Mouse (Mus musculus): ENCODE measurements around the gene Cmklr1.

Cmklr1 gene

DNA sequence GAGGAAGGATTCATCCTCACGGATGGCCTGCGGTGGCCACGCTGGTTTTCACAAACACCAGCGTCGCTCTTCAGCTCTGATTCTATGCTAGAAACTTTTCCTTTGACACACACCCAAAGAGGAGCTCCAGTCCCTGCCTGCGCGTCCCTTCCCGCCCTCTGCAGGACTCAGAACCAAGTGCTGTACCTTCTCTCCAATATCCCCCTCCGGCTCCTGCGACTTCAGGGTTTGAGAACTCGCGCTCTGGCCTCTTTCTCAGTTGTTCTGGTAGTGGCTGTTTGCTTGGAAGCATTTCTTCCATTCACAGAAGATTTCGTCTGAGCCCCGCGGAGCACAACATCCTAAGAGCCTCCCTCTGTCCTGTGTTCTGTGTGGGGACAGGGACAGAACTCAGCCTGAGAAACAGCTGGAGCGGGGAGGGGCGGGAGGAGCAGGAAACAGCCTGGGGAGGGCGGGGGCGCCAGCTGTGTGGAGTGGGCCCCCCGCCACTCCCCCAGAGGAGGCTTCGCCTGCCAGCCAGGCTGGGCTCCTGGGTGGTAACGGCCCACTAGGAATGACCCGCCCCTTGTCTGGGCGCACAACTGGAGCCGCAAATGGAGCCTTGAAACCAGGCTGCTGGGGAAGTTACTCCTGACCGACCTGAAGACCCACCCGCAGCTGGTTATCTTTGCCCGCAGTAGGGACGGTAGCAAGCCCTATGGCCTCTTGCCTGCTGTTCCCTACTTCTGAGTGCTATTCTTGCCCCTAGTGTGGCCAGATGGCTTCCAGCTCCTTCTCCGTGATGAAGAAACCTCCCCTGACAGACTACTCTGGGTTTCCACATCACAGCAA lies at the start of gene Cmklr1:
Gene Cmklr1, minus strand, starts transcription at position 392 of the 831 bp plus-strand sequence.
- no peak for DNase-seq (ENCODE audit: low read depth in 1 of 2, low spot score in 2 of 2)

DNA sequence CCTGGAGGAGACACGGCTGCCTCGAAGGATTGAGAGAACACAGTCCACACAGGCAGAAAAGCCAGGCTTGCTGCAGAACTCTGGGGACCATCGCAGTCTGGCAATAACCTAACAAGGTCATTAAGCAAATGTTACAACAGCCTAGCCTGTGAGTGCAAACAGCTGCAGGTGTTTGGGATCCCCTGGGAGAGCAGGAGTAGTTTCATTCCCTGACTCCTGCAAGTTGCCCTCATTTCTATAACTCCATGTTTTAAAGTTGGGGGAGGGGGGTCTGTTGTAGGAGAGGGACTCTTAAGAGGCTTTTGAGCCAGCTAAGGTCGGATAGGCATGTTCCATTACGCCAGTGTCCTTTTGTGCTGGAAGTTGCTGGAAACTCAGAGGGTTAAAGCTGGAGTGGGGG lies 44.2 kb upstream of the Cmklr1 start:
- DNase-seq (ENCODE audit: low read depth in 1 of 2, low spot score in 2 of 2), result no peak

DNA sequence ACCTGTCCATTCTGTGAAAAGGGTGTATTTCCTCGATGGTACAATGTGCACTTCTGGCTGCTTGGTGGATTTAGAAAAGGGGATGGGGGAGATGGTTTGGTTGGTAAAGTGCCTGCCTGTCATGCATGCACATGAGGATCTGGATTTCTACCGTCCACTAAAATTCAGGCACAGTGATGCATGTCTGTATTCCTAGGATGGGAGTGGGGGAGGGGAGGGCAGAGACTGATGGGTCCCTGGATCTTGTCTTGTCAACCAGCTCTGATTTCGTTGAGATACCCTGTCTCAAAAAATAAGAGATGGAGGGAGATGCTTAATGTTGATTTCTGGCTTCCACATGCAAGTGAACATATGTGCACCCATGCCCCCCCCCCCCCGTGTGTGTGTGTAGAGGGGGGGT lies 43.8 kb upstream of the Cmklr1 start:
- no peak for DNase-seq (ENCODE audit: low read depth in 1 of 2, low spot score in 2 of 2)

GRCm38 (mm10) chr5:113693196-113693755 lies 43.0 kb upstream of the Cmklr1 start:
- no peak for DNase-seq (ENCODE audit: low read depth in 1 of 2, low spot score in 2 of 2)

- no peak for DNase-seq (ENCODE audit: low read depth in 1 of 2, low spot score in 2 of 2)
Measured at GRCm38 (mm10) chr5:113690866-113691265, 40.6 kb upstream of the Cmklr1 start.

- no peak for DNase-seq (ENCODE audit: low read depth in 1 of 2, low spot score in 2 of 2)
Measured at GRCm38 (mm10) chr5:113690069-113690548, 39.9 kb upstream of the Cmklr1 start.

GRCm38 (mm10) chr5:113687514-113687913 lies 37.3 kb upstream of the Cmklr1 start:
- DNase-seq (ENCODE audit: low read depth in 1 of 2, low spot score in 2 of 2), result no peak

GRCm38 (mm10) chr5:113685471-113685870 lies 35.2 kb upstream of the Cmklr1 start:
- DNase-seq (ENCODE audit: low read depth in 1 of 2, low spot score in 2 of 2), result no peak

- DNase-seq (ENCODE audit: low read depth in 1 of 2, low spot score in 2 of 2), result no peak
Measured at GRCm38 (mm10) chr5:113683246-113683645, 33.0 kb upstream of the Cmklr1 start.

GRCm38 (mm10) chr5:113682472-113682871 lies 32.2 kb upstream of the Cmklr1 start:
- DNase-seq (ENCODE audit: low read depth in 1 of 2, low spot score in 2 of 2), result no peak

DNA sequence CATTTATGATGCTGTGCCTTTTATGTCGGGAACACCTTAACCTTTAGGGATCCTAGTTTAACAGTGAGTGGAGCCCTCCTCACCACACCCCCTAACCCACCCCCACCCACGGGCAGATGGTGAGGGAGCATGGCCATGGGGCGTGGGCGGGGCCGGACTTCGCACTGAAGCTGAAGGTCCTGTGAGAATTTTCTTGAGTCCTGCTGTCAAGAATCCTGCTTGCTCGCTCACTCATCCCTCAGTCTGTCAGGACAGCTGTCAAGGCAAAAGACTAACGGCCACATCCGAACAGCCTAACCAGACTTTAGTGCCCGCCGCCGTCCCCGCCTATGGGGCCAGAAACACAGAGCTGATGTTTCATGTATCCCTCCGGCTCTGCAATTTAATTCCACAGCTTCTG lies 31.0 kb upstream of the Cmklr1 start:
- DNase-seq (ENCODE audit: low read depth in 1 of 2, low spot score in 2 of 2), result no peak

GRCm38 (mm10) chr5:113679509-113679908 lies 29.3 kb upstream of the Cmklr1 start:
- DNase-seq (ENCODE audit: low read depth in 1 of 2, low spot score in 2 of 2), result no peak

DNA sequence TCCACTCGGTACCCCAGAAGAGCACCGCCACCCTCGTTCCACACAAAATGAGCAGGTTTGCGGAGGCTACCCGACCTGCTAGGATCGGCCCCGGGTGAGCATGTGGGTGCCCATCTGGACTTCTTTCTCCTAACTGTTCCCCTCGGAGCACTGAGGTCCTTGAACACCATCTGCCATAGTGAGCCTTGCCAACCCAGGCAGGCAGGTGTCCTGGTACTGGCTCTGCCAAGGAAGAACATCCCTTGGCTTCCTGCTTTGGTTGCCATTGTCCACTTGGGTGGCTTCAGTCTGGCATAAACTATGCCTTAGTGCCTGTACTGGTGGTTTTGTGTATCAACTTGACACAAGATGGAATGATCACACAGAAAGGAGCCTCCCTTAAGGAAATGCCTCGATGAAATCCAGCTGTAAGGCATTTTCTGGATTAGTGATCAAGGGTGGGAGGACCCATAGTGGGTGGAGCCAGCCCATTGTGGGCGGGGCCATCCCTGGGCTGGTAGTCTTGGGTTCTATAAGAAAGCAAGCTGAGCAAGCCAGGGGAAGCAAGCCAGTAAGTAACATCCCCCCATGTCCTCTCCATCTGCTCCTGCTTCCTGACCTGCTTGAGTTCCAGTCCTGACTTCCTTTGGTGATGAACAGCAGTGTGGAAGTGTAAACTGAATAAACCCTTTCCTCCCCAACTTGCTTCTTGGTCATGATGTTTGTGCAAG lies 28.7 kb upstream of the Cmklr1 start:
- no peak for DNase-seq (ENCODE audit: low read depth in 1 of 2, low spot score in 2 of 2)

DNA sequence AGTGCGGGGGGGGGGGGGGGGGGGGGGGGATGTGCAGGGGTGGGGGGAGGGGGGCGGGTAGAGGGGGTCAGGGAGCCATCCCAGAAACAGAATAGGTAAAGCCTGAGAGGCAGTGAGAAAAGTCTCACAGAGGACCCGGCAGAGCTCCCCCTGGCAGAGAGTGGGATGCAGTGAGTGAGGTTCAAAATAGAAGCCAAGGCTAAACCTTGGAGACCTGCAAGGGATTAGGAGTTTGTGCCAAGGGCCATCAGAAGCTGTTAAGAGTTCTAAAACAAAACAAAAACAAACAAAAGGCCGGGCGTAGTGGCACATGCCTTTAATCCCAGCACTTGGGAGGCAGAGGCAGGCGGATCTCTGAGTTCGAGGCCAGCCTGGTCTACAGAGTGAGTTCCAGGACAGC lies 27.3 kb upstream of the Cmklr1 start:
- no peak for DNase-seq (ENCODE audit: low read depth in 1 of 2, low spot score in 2 of 2)

- DNase-seq (ENCODE audit: low read depth in 1 of 2, low spot score in 2 of 2), result no peak
Measured at GRCm38 (mm10) chr5:113674851-113675250, 24.6 kb upstream of the Cmklr1 start.

DNA sequence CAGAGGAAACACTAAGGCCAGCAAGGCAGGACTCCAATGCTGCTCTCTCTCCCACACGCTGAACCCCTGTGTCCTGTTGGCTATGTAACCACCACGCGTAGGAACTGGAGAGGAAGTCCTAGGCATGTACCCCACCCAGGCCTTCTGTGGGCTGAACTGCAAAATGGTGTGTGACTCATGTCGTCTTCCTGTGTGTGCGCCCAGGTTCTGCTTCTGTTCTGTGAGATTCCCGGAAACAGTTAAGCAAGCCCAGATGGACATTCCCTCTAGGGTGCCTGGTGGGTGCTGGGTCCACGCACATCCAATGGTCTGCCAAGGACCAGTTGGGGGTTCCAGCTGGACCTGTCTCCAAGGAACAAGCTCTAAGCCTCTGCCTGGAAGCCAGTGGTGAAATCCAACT lies 22.2 kb upstream of the Cmklr1 start:
- peak; percentile 66 to 68 for DNase-seq (ENCODE audit: low read depth in 1 of 2, low spot score in 2 of 2)

DNA sequence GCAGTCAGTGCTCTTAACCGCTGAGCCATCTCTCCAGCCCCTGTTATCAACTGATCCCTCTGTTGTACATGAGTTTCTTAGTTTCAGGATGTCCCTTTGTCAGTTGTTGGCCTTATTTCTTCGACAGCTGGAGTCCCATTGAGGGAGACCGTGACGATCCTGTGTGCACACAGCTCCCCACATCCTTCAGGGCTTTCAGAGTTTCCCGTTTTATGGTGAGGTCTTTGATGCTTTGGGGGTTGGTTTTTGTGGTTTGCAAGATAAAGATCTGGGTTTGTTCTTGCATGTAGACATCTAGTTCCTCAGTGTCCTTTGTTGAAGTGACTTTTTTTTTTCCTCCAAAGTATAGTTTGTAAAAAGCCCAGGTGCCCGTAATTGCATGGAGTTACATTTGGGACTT lies 20.4 kb upstream of the Cmklr1 start:
- DNase-seq (ENCODE audit: low read depth in 1 of 2, low spot score in 2 of 2), result no peak

- no peak for DNase-seq (ENCODE audit: low read depth in 1 of 2, low spot score in 2 of 2)
Measured at GRCm38 (mm10) chr5:113670110-113670509, 19.9 kb upstream of the Cmklr1 start.

DNA sequence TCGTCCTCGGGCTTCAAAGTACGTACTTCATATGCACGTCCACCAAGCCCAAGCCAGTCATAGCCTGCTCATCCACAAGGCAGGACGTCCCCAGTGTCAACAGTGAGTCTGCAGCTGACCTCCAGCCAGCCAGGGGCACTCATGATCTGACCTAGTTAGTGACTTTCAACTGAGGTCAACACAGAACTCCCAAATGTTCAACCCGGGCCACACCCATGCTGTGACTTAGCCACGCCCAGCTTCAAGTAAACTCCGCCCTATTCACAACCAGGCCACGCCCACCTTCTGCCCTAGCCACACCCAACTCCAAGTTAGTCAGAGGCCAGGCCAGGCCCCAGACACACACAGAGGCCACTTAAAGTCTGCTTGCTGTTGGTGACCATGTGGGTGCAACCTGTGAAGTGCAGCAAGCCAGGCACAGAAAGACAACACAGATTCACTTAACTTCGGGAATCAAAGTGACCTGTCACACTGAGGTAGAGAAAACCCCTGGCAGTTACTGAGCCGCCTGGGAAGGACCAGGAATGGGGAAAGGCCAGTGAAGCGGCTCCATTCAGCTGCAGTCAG lies 14.5 kb upstream of the Cmklr1 start:
- DNase-seq (ENCODE audit: low read depth in 1 of 2, low spot score in 2 of 2), result no peak

DNA sequence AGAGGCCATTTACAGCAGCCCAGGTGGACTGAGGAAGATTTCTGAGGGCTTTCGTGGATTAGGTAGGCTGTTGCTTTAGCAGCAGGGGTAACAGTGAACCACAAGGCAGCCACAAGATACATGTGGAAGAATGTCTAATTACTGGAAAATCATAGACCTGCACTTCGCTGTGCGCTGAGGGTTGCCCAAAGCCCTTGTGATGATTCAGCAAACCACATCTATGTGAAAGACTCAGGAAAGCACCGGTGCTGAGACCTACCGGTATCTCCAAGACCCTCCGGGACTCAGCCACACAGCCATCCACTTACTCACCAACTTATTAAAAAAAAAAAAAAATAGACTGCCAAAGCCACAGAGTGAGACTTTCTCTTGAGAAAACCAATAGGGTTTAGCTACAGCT lies 13.9 kb upstream of the Cmklr1 start:
- no peak for DNase-seq (ENCODE audit: low read depth in 1 of 2, low spot score in 2 of 2)

DNA sequence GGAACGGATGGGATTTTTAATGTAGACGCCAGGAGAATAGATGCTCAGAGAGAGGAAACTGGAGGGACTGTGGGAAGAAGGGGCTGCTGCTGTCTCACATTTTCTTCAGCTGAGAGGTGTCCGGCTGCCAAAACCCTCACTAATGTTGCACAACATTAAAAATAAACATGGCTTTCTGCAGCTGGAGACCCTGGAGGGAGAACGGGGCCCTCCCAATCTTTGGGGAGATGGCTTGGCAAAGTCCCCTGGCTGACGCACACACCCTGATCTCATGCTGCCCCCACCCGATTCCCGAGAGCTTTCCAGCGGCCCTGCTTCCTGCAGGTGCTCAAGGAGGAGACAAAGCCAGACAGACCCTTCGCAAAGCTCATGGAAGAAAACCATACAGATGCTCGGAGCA lies 10.6 kb upstream of the Cmklr1 start:
- no peak for DNase-seq (ENCODE audit: low read depth in 1 of 2, low spot score in 2 of 2)

DNA sequence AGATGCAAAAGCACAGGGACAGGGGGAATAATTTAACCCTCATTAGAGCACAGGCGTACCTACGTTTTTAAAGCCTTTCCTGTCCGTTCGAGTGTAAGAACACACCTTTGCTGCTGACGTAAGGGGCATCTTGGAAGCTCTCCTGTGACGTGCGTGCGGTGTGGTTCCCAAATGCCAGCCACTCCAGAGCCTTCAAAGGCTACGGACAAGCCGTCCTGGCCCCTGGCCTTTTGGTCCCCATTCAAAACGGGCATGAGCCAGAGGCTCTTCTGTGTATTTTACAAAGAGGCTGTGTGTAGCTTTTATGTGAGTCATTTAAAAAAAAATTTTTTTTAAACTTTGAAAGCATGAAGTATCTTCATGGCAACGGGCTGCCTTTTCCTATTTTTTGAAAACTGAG lies 4.6 kb upstream of the Cmklr1 start:
- DNase-seq (ENCODE audit: low read depth in 1 of 2, low spot score in 2 of 2), result no peak

All from monocyte, adult 2 months (primary cell).